Mouse (Mus musculus) limb, embryonic 11.5 days (tissue): ENCODE measurements around the gene Itga4. TPM values are rescaled to one million over a fixed set of nuclear protein-coding genes. Genes with fewer than 3 reads are reported as not detected.

ENCODE experiments used
- ATAC-seq: fragments of 200-750 bp; cut with Nextera tagmentation; 2 replicates; pipeline ENCODE4 v1.8.0; 2017; ENCODE audit warnings: low read depth; ENCODE audit not compliant: insufficient number of reproducible peaks, low FRiP score, low TSS enrichment
- DNase-seq: peaks from one replicate; pipeline ENCODE4 v3.0.0-alpha.2; 2015; ENCODE audit warnings: low spot score
- H3K27ac ChIP-seq: fragments of 300-500 bp; sonication (generic); replicated peaks from 2 replicates; pipeline ENCODE4 v1.5.1; 2014; ENCODE audit warnings: low read depth, mild to moderate bottlenecking, low read length
- H3K27me3 ChIP-seq: fragments of 300-500 bp; sonication (generic); 2 replicates; pipeline ENCODE4 v1.6.1; 2014; ENCODE audit warnings: mild to moderate bottlenecking, low read length, mixed read lengths; ENCODE audit not compliant: control insufficient read depth, insufficient read depth
- H3K36me3 ChIP-seq: fragments of 300-500 bp; sonication (generic); 2 replicates; pipeline ENCODE4 v1.6.1; 2014; ENCODE audit warnings: mild to moderate bottlenecking, low read length, moderate library complexity, mixed read lengths; ENCODE audit not compliant: control insufficient read depth, insufficient read depth
- H3K4me1 ChIP-seq: fragments of 300-500 bp; sonication (generic); 2 replicates; pipeline ENCODE4 v1.6.1; 2014; ENCODE audit warnings: low read length, mixed read lengths; ENCODE audit not compliant: control insufficient read depth, insufficient read depth
- H3K4me2 ChIP-seq: fragments of 300-500 bp; sonication (generic); 2 replicates; pipeline ENCODE4 v1.6.1; 2014; ENCODE audit warnings: low read depth, mild to moderate bottlenecking, moderate library complexity; ENCODE audit not compliant: severe bottlenecking
- H3K4me3 ChIP-seq: fragments of 300-500 bp; sonication (generic); 2 replicates; pipeline ENCODE4 v1.5.1; 2014; ENCODE audit warnings: low read depth, low read length
- H3K9ac ChIP-seq: fragments of 300-500 bp; sonication (generic); 2 replicates; pipeline ENCODE4 v1.6.1; 2014; ENCODE audit warnings: mild to moderate bottlenecking, low read length
- H3K9me3 ChIP-seq: fragments of 300-500 bp; sonication (generic); 2 replicates; pipeline ENCODE4 v1.6.1; 2016; ENCODE audit warnings: low read length; ENCODE audit not compliant: control insufficient read depth
- WGBS: fragments of 180-500 bp; shearing (Covaris S2); extraction: QIAGEN DNeasy Blood & Tissue Kit; methylation state at CpG from one replicate; pipeline ENCODE4 v1.1.7; 2014; 5-methylcytosine and 5-hydroxymethylcytosine counted together
- polyA plus RNA-seq: library from polyadenylated mRNA; unstranded; fragments of >200 nt; fragmentation: Nextera tagmentation; extraction: Ambion mirVana; gene quantifications from 2 replicates; pipeline ENCODE4 v1.2.1, GENCODE M21; 2014

Itga4 gene
- polyA plus RNA-seq, 1 experiment from 2014 or later: 7.8 TPM

GRCm38 (mm10) chr2:79309454-79310118 lies 54.4 kb downstream of the Itga4 start:
- Histone ChIP-seq H3K9me3 (no peaks in the 10 kb centered on the region), H3K27ac (no peak overlapping the region), H3K4me3 (no peak overlapping the region), H3K9ac (no peak overlapping the region), H3K4me1 (no peaks in the 10 kb centered on the region), H3K36me3 (no peaks in the 10 kb centered on the region), H3K27me3 (no peaks in the 10 kb centered on the region), H3K4me2 (no peak overlapping the region)
- DNase-seq (no peak), ATAC-seq (no peak)
- 90% methylated on average over 13 of the region's 13 CpGs for WGBS

- DNase-seq (no peak), ATAC-seq (no peak)
- WGBS: 83% methylated on average over 4 of the region's 4 CpGs
- Histone ChIP-seq H3K9ac (no peak overlapping the region), H3K36me3 (no peaks in the 10 kb centered on the region), H3K27ac (no peak overlapping the region), H3K9me3 (no peaks in the 10 kb centered on the region), H3K4me1 (no peaks in the 10 kb centered on the region), H3K27me3 (no peaks in the 10 kb centered on the region), H3K4me3 (no peak overlapping the region), H3K4me2 (no peak overlapping the region)
Measured at GRCm38 (mm10) chr2:79312499-79312898, 57.3 kb downstream of the Itga4 start.

- Histone ChIP-seq H3K4me2 (no peak overlapping the region), H3K27ac (no peak overlapping the region), H3K27me3 (no peaks in the 10 kb centered on the region), H3K9me3 (no peaks in the 10 kb centered on the region), H3K36me3 (no peaks in the 10 kb centered on the region), H3K9ac (no peak overlapping the region), H3K4me1 (no peaks in the 10 kb centered on the region), H3K4me3 (no peak overlapping the region)
- no peak for DNase-seq
- no peak for ATAC-seq
- 80% methylated on average over 4 of the region's 4 CpGs for WGBS
Measured at GRCm38 (mm10) chr2:79315108-79315507, 59.9 kb downstream of the Itga4 start.

- Histone ChIP-seq H3K4me3 (no peak overlapping the region), H3K4me1 (no peaks in the 10 kb centered on the region), H3K27ac (no peak overlapping the region), H3K9me3 (no peaks in the 10 kb centered on the region), H3K9ac (no peak overlapping the region), H3K4me2 (no peak overlapping the region), H3K27me3 (no peaks in the 10 kb centered on the region), H3K36me3 (no peaks in the 10 kb centered on the region)
- WGBS: 94% methylated on average over 9 of the region's 9 CpGs
- DNase-seq: no peak
- no peak for ATAC-seq
Measured at GRCm38 (mm10) chr2:79316182-79316880, 61.1 kb downstream of the Itga4 start.

GRCm38 (mm10) chr2:79328079-79328478 lies 72.9 kb downstream of the Itga4 start:
- ATAC-seq (no peak), DNase-seq (no peak)
- Histone ChIP-seq H3K4me3 (no peak overlapping the region), H3K4me1 (no peaks in the 10 kb centered on the region), H3K9me3 (no peaks in the 10 kb centered on the region), H3K27me3 (no peaks in the 10 kb centered on the region), H3K9ac (no peak overlapping the region), H3K4me2 (no peak overlapping the region), H3K36me3 (no peaks in the 10 kb centered on the region), H3K27ac (no peak overlapping the region)
- WGBS: 51% methylated on average over 2 of the region's 2 CpGs

GRCm38 (mm10) chr2:79334661-79335060 lies 79.4 kb downstream of the Itga4 start:
- Histone ChIP-seq H3K4me3 (no peak overlapping the region), H3K36me3 (no peaks in the 10 kb centered on the region), H3K4me1 (no peaks in the 10 kb centered on the region), H3K27ac (no peak overlapping the region), H3K9me3 (no peaks in the 10 kb centered on the region), H3K4me2 (no peak overlapping the region), H3K9ac (no peak overlapping the region), H3K27me3 (no peaks in the 10 kb centered on the region)
- ATAC-seq (no peak), DNase-seq (no peak)

GRCm38 (mm10) chr2:79336141-79336540 lies 80.9 kb downstream of the Itga4 start:
- Histone ChIP-seq H3K9ac (no peak overlapping the region), H3K4me1 (no peaks in the 10 kb centered on the region), H3K36me3 (no peaks in the 10 kb centered on the region), H3K9me3 (no peaks in the 10 kb centered on the region), H3K27me3 (no peaks in the 10 kb centered on the region), H3K4me3 (no peak overlapping the region), H3K27ac (no peak overlapping the region), H3K4me2 (no peak overlapping the region)
- whole genome bisulfite sequencing: 63% methylated on average over 1 of the region's 1 CpGs
- ATAC-seq (no peak), DNase-seq (no peak)

GRCm38 (mm10) chr2:79339003-79339402 lies 83.8 kb downstream of the Itga4 start:
- H3K27me3 ChIP-seq: no peaks in the 10 kb centered on the region
- no peaks in the 10 kb centered on the region for H3K4me1 ChIP-seq
- DNase-seq: no peak
- 85% methylated on average over 1 of the region's 1 CpGs for WGBS
- H3K9me3 ChIP-seq: no peaks in the 10 kb centered on the region
- ATAC-seq: no peak
- H3K36me3 ChIP-seq: no peaks in the 10 kb centered on the region
- H3K27ac ChIP-seq: no peak overlapping the region
- no peak overlapping the region for H3K4me3 ChIP-seq
- H3K9ac ChIP-seq: no peak overlapping the region
- H3K4me2 ChIP-seq: no peak overlapping the region
